Mouse (Mus musculus) spleen, adult 2 months (tissue): ENCODE results near the gene Klhl7. TPM values are rescaled to one million over a fixed set of nuclear protein-coding genes. Genes with fewer than 3 reads are reported as not detected.

Experiments used
- DNase-seq, 2 experiments: peaks; one replicate each; pipeline versions ENCODE4 v3.0.0 to v3.0.0-alpha.2; 2012 to 2021; ENCODE audit warnings: low spot score in 2 of 2, low read depth in 1 of 2
- H3K27ac ChIP-seq: fragments of 200-500 bp; 2 replicates; pipeline ENCODE4 v1.5.1; 2012; ENCODE audit warnings: low read length, inconsistent platforms; ENCODE audit not compliant: insufficient read depth
- H3K27me3 ChIP-seq: fragments of 200-500 bp; 2 replicates; pipeline ENCODE4 v1.6.1; 2012; ENCODE audit warnings: mild to moderate bottlenecking, moderate library complexity, low read length, inconsistent platforms; ENCODE audit not compliant: control insufficient read depth, insufficient read depth
- H3K36me3 ChIP-seq: fragments of 200-500 bp; 2 replicates; pipeline ENCODE4 v1.6.1; 2012; ENCODE audit warnings: mild to moderate bottlenecking, low read length, inconsistent platforms; ENCODE audit not compliant: control insufficient read depth, insufficient read depth
- H3K4me1 ChIP-seq: fragments of 200-500 bp; 2 replicates; pipeline ENCODE4 v1.6.1; 2011; ENCODE audit warnings: inconsistent platforms; ENCODE audit not compliant: control insufficient read depth, insufficient read depth, insufficient read length
- H3K4me3 ChIP-seq: fragments of 200-500 bp; 2 replicates; pipeline ENCODE4 v1.5.1; 2011; ENCODE audit warnings: mild to moderate bottlenecking, inconsistent platforms; ENCODE audit not compliant: insufficient read depth, insufficient read length; ENCODE audit errors: extremely low read depth
- CTCF ChIP-seq: fragments of 200-500 bp; IDR thresholded peaks from 2 replicates; pipeline ENCODE4 v1.5.1; 2011; ENCODE audit warnings: mild to moderate bottlenecking, inconsistent platforms; ENCODE audit not compliant: insufficient read depth, insufficient read length, insufficient replicate concordance; ENCODE audit errors: extremely low read depth
- POLR2A ChIP-seq: fragments of 200-500 bp; IDR thresholded peaks from 2 replicates; pipeline ENCODE4 v1.6.1; 2011; ENCODE audit warnings: low read depth, low read length, inconsistent platforms
- WGBS: fragments of 180-500 bp; shearing (Covaris S2); methylation state at CpG from one replicate; pipeline ENCODE4 v1.1.7; 2018; 5-methylcytosine and 5-hydroxymethylcytosine counted together
- polyA plus RNA-seq: library from polyadenylated mRNA; depleted of rRNA; stranded (reverse); fragments of >200 nt; gene quantifications from 2 replicates; pipeline ENCODE4 v1.2.3, GENCODE M21; 2012; rRNA removed

The Klhl7 gene
- polyA plus RNA-seq, 1 experiment, result 0.95 TPM

GRCm38 (mm10) chr5:24188476-24188875, 88.1 kb downstream of the Klhl7 start:
- Histone ChIP-seq H3K36me3 (no peaks in the 10 kb centered on the region), H3K4me1 (no peaks in the 10 kb centered on the region), H3K4me3 (no peak overlapping the region), H3K27me3 (no peaks in the 10 kb centered on the region), H3K27ac (no peak overlapping the region)
- 70% methylated on average over 4 of the region's 4 CpGs for WGBS
- DNase-seq, result no peak
- TF ChIP-seq POLR2A, result no peak

GRCm38 (mm10) chr5:24191821-24192220, 91.4 kb downstream of the Klhl7 start:
- no peak for DNase-seq

GRCm38 (mm10) chr5:24201006-24201405, 100.6 kb downstream of the Klhl7 start:
- Histone ChIP-seq H3K27ac (no peak overlapping the region), H3K27me3 (no peaks in the 10 kb centered on the region), H3K36me3 (no peaks in the 10 kb centered on the region), H3K4me1 (no peaks in the 10 kb centered on the region), H3K4me3 (no peak overlapping the region)
- DNase-seq, result no peak
- TF ChIP-seq POLR2A (no peak), CTCF (no peak)
- 14% methylated on average over 4 of the region's 4 CpGs for WGBS

More at GRCm38 (mm10) chr5:24191821-24192220, 91.4 kb downstream of the Klhl7 start:
- H3K36me3 ChIP-seq, result no peaks in the 10 kb centered on the region
- H3K4me1 ChIP-seq, result no peaks in the 10 kb centered on the region
- H3K4me3 ChIP-seq, result no peak overlapping the region
- TF ChIP-seq POLR2A, result no peak
- no peak for TF ChIP-seq CTCF
- no peak overlapping the region for H3K27ac ChIP-seq
- 88% methylated on average over 2 of the region's 2 CpGs for WGBS
- H3K27me3 ChIP-seq, result no peaks in the 10 kb centered on the region

GRCm38 (mm10) chr5:24202492-24202891, 102.1 kb downstream of the Klhl7 start:
- H3K27ac ChIP-seq, result no peak overlapping the region
- TF ChIP-seq POLR2A (no peak), CTCF (no peak)
- no peak overlapping the region for H3K4me3 ChIP-seq
- H3K27me3 ChIP-seq, result no peaks in the 10 kb centered on the region
- no peaks in the 10 kb centered on the region for H3K4me1 ChIP-seq
- 85% methylated on average over 5 of the region's 5 CpGs for WGBS
- no peaks in the 10 kb centered on the region for H3K36me3 ChIP-seq
- no peak for DNase-seq

- Histone ChIP-seq H3K27me3 (no peaks in the 10 kb centered on the region), H3K36me3 (no peaks in the 10 kb centered on the region), H3K27ac (no peak overlapping the region), H3K4me3 (no peak overlapping the region), H3K4me1 (no peaks in the 10 kb centered on the region)
- 86% methylated on average over 5 of the region's 5 CpGs for WGBS
- DNase-seq, result no peak
- TF ChIP-seq POLR2A, result no peak
- no peak for TF ChIP-seq CTCF
Observed at GRCm38 (mm10) chr5:24203266-24203665, 102.9 kb downstream of the Klhl7 start.

- Histone ChIP-seq H3K4me1 (no peaks in the 10 kb centered on the region), H3K27me3 (no peaks in the 10 kb centered on the region), H3K36me3 (no peaks in the 10 kb centered on the region), H3K4me3 (no peak overlapping the region), H3K27ac (no peak overlapping the region)
- no peak for DNase-seq
- 68% methylated on average over 10 of the region's 10 CpGs for WGBS
- TF ChIP-seq CTCF (no peak), POLR2A (no peak)
Observed at GRCm38 (mm10) chr5:24207965-24208364, 107.6 kb downstream of the Klhl7 start.

- WGBS, result 61% methylated on average over 5 of the region's 5 CpGs
- DNase-seq, result no peak
- TF ChIP-seq CTCF (no peak), POLR2A (no peak)
Observed at GRCm38 (mm10) chr5:24208505-24208904, 108.1 kb downstream of the Klhl7 start.

More at GRCm38 (mm10) chr5:24208505-24208904, 108.1 kb downstream of the Klhl7 start:
- Histone ChIP-seq H3K27ac (no peak overlapping the region), H3K36me3 (no peaks in the 10 kb centered on the region), H3K4me3 (no peak overlapping the region), H3K27me3 (no peaks in the 10 kb centered on the region), H3K4me1 (no peaks in the 10 kb centered on the region)

Other genes starting within 250 kb of the Klhl7 start
- 5.0 and 6.0 TPM in 2 replicates for gene Fam126a, start 69.9 kb upstream of the Klhl7 start, polyA plus RNA-seq
- 3.6 and 4.5 TPM in 2 replicates for gene Nupl2, start 64.4 kb downstream of the Klhl7 start, polyA plus RNA-seq